Mouse (Mus musculus): Measurements from ENCODE around the gene Fras1.

GRCm38 (mm10) chr5:96608581-96609280 lies 235.0 kb downstream of the Fras1 start:
- no peak for TF ChIP-seq POLR2A (IDR thresholded peaks at IDR 0.05; ENCODE audit: borderline replicate concordance, low read depth, low read length)
- TF ChIP-seq CTCF (IDR thresholded peaks at IDR 0.05; ENCODE audit: low read depth, low read length): no peak
